Mouse (Mus musculus) embryonic facial prominence, embryonic 12.5 days (tissue): ENCODE results near the gene Zfp160. TPM values are rescaled to one million over a fixed set of nuclear protein-coding genes. Genes with fewer than 3 reads are reported as not detected.
"Not testable (repeated sequence)": the region's sequence is repeated elsewhere in the genome, so short reads cannot be mapped to it uniquely, and the experiment has no call there.

ENCODE experiments used
- ATAC-seq: fragments of 200-750 bp; cut with Nextera tagmentation; 2 replicates; pipeline ENCODE4 v1.8.0; 2017; ENCODE audit not compliant: insufficient number of reproducible peaks, insufficient read depth, low FRiP score, low TSS enrichment
- H3K27ac ChIP-seq: fragments of 300-500 bp; sonication (generic); 2 replicates; pipeline ENCODE4 v1.5.1; 2016; ENCODE audit warnings: mild to moderate bottlenecking
- H3K27me3 ChIP-seq: fragments of 300-500 bp; sonication (generic); 2 replicates; pipeline ENCODE4 v1.6.1; 2016; ENCODE audit warnings: mild to moderate bottlenecking, moderate library complexity
- H3K36me3 ChIP-seq: fragments of 300-500 bp; sonication (generic); 2 replicates; pipeline ENCODE4 v1.6.1; 2016; ENCODE audit warnings: mild to moderate bottlenecking
- H3K4me1 ChIP-seq: fragments of 300-500 bp; sonication (generic); 2 replicates; pipeline ENCODE4 v1.6.1; 2016
- H3K4me2 ChIP-seq: fragments of 300-500 bp; sonication (generic); replicated peaks from 2 replicates; pipeline ENCODE4 v1.6.1; 2016; ENCODE audit warnings: mild to moderate bottlenecking, moderate library complexity
- H3K4me3 ChIP-seq: fragments of 300-500 bp; sonication (generic); 2 replicates; pipeline ENCODE4 v1.5.1; 2016; ENCODE audit warnings: mild to moderate bottlenecking
- H3K9ac ChIP-seq: fragments of 300-500 bp; sonication (generic); 2 replicates; pipeline ENCODE4 v1.6.1; 2016; ENCODE audit warnings: mild to moderate bottlenecking, moderate library complexity
- H3K9me3 ChIP-seq: fragments of 300-500 bp; sonication (generic); 2 replicates; pipeline ENCODE4 v1.6.1; 2016; ENCODE audit warnings: mild to moderate bottlenecking, moderate library complexity
- WGBS: fragments of 180-500 bp; shearing (Covaris S2); methylation state at CpG from one replicate; pipeline ENCODE4 v1.1.7; 2016; 5-methylcytosine and 5-hydroxymethylcytosine counted together
- polyA plus RNA-seq: library from polyadenylated mRNA; unstranded; fragments of >200 nt; fragmentation: Nextera tagmentation; extraction: Ambion mirVana; gene quantifications from 2 replicates; pipeline ENCODE4 v1.2.1, GENCODE M21; 2016

Gene Zfp160
- polyA plus RNA-seq, 1 experiment from 2014 or later, result 20.5 TPM

DNA sequence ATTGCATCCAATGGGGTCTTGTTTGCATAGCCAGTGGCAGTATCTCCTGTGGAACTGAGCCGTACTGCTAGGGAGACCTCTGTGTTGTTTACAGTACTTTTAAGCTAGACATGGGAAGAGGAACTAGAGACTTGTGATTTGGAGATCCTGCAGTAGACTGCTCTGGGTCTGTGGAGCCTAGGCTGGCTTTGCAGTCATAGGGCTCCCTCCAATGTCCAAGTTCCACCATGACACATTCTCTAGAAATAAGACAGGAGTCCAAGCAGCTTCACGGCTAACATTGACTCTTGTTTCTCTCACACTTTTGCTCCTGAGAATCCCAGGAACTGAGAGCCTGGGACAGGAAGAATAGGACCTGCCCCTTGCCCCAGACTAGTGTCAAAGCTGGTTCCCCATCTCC lies 44.6 kb downstream of the Zfp160 start:
- no peak for ATAC-seq
- Histone ChIP-seq H3K36me3 (no peaks in the 10 kb centered on the region), H3K27ac (no peak overlapping the region), H3K4me3 (no peak overlapping the region), H3K4me1 (no peaks in the 10 kb centered on the region), H3K27me3 (no peaks in the 10 kb centered on the region), H3K9ac (no peak overlapping the region), H3K4me2 (no peak overlapping the region), H3K9me3 (no peaks in the 10 kb centered on the region)
- 85% methylated on average over 2 of the region's 2 CpGs for WGBS

DNA sequence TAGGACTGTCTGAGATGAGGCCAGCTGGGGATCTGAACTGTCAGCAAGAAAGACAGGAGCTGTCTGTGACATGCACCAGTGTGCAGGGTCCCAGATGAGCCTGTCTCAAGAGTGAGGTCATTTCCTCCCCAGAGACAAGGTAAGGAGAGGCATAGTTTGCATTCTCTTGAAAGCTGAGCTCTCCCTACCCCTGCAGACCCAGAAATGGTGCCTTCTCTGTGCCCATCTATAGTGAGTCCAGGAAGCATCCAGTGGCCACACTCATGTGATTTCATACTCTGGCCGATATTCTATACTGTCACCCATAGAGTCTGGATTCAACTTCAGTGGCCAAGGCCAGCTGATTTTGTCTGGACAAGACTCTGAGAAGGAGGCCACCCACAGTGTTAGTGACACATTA lies 46.4 kb downstream of the Zfp160 start:
- not testable (repeated sequence) for H3K4me1 ChIP-seq, H3K9me3 ChIP-seq, H3K9ac ChIP-seq, H3K27ac ChIP-seq, H3K36me3 ChIP-seq, H3K27me3 ChIP-seq, H3K4me3 ChIP-seq, ATAC-seq, H3K4me2 ChIP-seq
- WGBS, result 87% methylated on average over 1 of the region's 1 CpGs

DNA sequence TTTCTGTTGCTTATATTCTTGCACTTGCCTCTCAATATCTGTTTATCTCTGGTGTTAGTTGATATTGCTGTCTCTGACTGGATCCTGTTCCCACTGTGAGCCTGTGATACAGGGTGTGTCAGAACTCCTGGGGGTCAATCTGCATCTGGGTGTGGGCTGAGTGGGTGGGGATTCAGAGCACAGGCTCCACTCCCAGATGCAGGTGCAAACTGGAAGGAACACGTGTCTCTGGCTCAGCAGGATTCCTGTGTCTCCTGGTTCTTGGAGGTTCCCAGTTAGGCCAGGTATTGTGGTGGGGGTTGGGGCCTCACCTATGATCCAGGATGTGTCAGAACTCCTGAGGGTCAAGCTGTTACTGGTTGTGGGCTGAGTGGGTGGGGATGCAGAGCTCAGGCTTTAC lies 56.8 kb downstream of the Zfp160 start:
- Histone ChIP-seq H3K4me3 (no peak overlapping the region), H3K36me3 (no peaks in the 10 kb centered on the region), H3K27me3 (no peaks in the 10 kb centered on the region), H3K27ac (no peak overlapping the region), H3K4me1 (no peaks in the 10 kb centered on the region), H3K9me3 (peaks cover 5% of the 10 kb centered on the region; the same call in 1 of the 2 replicates), H3K4me2 (no peak overlapping the region), H3K9ac (no peak overlapping the region)
- WGBS, result 38% methylated on average over 1 of the region's 1 CpGs
- no peak for ATAC-seq

DNA sequence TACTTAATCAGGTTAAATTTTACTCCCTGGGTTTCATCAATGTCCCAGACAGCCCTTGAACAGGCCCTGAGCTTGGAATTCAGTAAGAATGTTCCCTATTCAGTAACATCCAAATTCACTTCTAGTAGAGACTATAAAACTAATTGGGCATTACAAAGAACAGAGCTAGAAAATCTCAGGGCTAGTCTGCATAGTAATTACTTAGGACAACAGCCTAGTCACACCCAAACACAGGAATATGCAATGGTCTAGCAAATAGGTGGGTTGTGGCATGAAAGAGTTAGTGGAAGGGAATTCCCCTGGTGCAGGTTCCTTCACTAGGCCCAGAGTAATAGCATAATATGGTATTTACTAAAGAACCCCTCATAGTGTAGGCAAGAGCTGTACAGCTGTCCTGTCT lies 58.3 kb downstream of the Zfp160 start:
- Histone ChIP-seq H3K4me2 (no peak overlapping the region), H3K27me3 (no peaks in the 10 kb centered on the region), H3K9me3 (peaks cover 5% of the 10 kb centered on the region; the same call in 1 of the 2 replicates), H3K4me3 (no peak overlapping the region), H3K4me1 (no peaks in the 10 kb centered on the region), H3K9ac (no peak overlapping the region), H3K36me3 (no peaks in the 10 kb centered on the region), H3K27ac (no peak overlapping the region)
- ATAC-seq, result no peak

DNA sequence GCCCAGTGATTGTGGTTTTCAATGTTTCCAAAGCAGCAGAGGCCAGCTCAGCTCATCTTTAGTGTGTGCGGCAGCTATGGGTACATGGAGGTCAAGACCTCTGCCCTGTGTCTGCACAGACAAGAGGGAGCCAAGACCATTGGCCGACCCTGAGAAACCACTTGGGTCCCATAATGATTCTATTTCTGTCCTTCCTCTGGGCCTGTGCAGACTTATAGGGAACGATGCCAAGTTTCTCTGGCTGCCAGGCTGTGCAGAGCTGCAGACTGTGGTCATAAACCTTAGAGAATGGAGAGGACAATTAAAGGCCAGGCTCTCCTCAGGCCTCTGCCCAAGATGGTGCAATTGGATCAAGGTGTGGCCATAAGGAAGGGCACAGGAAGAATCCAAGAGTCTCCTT lies 60.7 kb downstream of the Zfp160 start:
- no CpG with 5 or more reads among the region's 3 CpGs for WGBS
- not testable (repeated sequence) for H3K4me1 ChIP-seq, H3K9me3 ChIP-seq, H3K4me2 ChIP-seq, H3K27me3 ChIP-seq, H3K4me3 ChIP-seq, H3K27ac ChIP-seq, H3K36me3 ChIP-seq, H3K9ac ChIP-seq
- ATAC-seq, result 0 out of 2 replicates have a peak, but pooled peaks have one; percentile 15

DNA sequence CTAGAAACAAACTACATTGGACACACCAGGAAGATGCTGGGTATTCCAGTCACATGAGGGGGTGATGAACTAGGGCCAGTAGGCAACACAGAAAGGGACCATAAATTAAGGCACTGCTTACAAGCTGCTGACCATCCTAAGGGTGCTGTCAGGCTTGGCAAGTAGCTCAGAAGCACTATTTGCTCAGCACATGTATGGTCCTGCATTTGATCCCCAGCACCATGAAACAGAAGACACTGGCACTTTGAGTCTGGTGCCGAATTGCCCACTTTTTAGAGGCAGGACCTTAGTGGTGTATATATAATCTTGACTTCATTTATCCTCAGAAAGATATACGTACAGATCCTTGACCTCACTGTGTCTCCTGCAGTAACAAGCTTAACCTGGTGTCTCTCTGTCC lies 62.3 kb downstream of the Zfp160 start:
- H3K4me3 ChIP-seq, H3K9ac ChIP-seq, ATAC-seq, H3K4me1 ChIP-seq, H3K27me3 ChIP-seq, H3K4me2 ChIP-seq, H3K9me3 ChIP-seq, H3K36me3 ChIP-seq, H3K27ac ChIP-seq: not testable (repeated sequence)
- WGBS, result 83% methylated on average over 2 of the region's 2 CpGs

Other genes starting within 250 kb of the Zfp160 start
- gene Vmn1r228, start 222.7 kb upstream of the Zfp160 start, polyA plus RNA-seq, result not detected in 2 replicates
- not detected in 2 replicates for gene Vmn1r229, start 197.3 kb upstream of the Zfp160 start, polyA plus RNA-seq
- not detected in 2 replicates for gene Vmn1r230, start 168.5 kb upstream of the Zfp160 start, polyA plus RNA-seq
- not detected in 2 replicates for gene Vmn1r231, start 103.8 kb upstream of the Zfp160 start, polyA plus RNA-seq
- not detected in 2 replicates for gene Vmn1r232, start 89.2 kb upstream of the Zfp160 start, polyA plus RNA-seq
- 402 and 407 TPM in 2 replicates for gene Ppp2r1a, start 63.6 kb upstream of the Zfp160 start, polyA plus RNA-seq
- gene Vmn1r233, start 12.4 kb upstream of the Zfp160 start, polyA plus RNA-seq, result not detected in 2 replicates
- not detected in 2 replicates for gene Vmn1r234, start 217.2 kb downstream of the Zfp160 start, polyA plus RNA-seq
- not detected in 2 replicates for gene Vmn1r235, start 247.5 kb downstream of the Zfp160 start, polyA plus RNA-seq